Mouse (Mus musculus) heart, embryonic 13.5 days (tissue): Measurements from ENCODE around the gene Arid5b. TPM values are rescaled to one million over a fixed set of nuclear protein-coding genes. Genes with fewer than 3 reads are reported as not detected.

ENCODE experiments used
- ATAC-seq: fragments of 200-750 bp; cut with Nextera tagmentation; 2 replicates; pipeline ENCODE4 v1.8.0; 2017; ENCODE audit warnings: moderate TSS enrichment; ENCODE audit not compliant: insufficient number of reproducible peaks, low FRiP score, low TSS enrichment; ENCODE audit errors: extremely low read depth
- H3K27ac ChIP-seq: fragments of 300-500 bp; sonication (generic); replicated peaks from 2 replicates; pipeline ENCODE4 v1.5.1; 2015; ENCODE audit warnings: moderate library complexity, mild to moderate bottlenecking, inconsistent platforms
- H3K27me3 ChIP-seq: fragments of 300-500 bp; sonication (generic); replicated peaks from 2 replicates; pipeline ENCODE4 v1.6.1; 2015; ENCODE audit warnings: mild to moderate bottlenecking, inconsistent platforms
- H3K36me3 ChIP-seq: fragments of 300-500 bp; sonication (generic); 2 replicates; pipeline ENCODE4 v1.6.1; 2015; ENCODE audit warnings: mild to moderate bottlenecking, inconsistent platforms
- H3K4me1 ChIP-seq: fragments of 300-500 bp; sonication (generic); 2 replicates; pipeline ENCODE4 v1.6.1; 2015; ENCODE audit warnings: inconsistent platforms
- H3K4me2 ChIP-seq: fragments of 300-500 bp; sonication (generic); 2 replicates; pipeline ENCODE4 v1.6.1; 2015; ENCODE audit warnings: inconsistent platforms, mild to moderate bottlenecking, moderate library complexity
- H3K4me3 ChIP-seq: fragments of 300-500 bp; sonication (generic); 2 replicates; pipeline ENCODE4 v1.5.1; 2015; ENCODE audit warnings: moderate library complexity, mild to moderate bottlenecking, inconsistent platforms
- H3K9ac ChIP-seq: fragments of 300-500 bp; sonication (generic); 2 replicates; pipeline ENCODE4 v1.6.1; 2015; ENCODE audit warnings: inconsistent platforms, mild to moderate bottlenecking, moderate library complexity
- H3K9me3 ChIP-seq: fragments of 300-500 bp; sonication (generic); 2 replicates; pipeline ENCODE4 v1.6.1; 2016; ENCODE audit warnings: inconsistent platforms
- WGBS: fragments of 180-500 bp; shearing (Covaris S2); methylation state at CpG from one replicate; pipeline ENCODE4 v1.1.7; 2015; ENCODE audit warnings: mixed read lengths; 5-methylcytosine and 5-hydroxymethylcytosine counted together
- polyA plus RNA-seq: library from polyadenylated mRNA; unstranded; fragments of >200 nt; fragmentation: Nextera tagmentation; extraction: Ambion mirVana; gene quantifications from 2 replicates; pipeline ENCODE4 v1.2.1, GENCODE M21; 2015

The Arid5b gene
- polyA plus RNA-seq, 1 experiment from 2014 or later, result 17.9 TPM

- H3K4me2 ChIP-seq, result no peak overlapping the region
- H3K9me3 ChIP-seq, result no peaks in the 10 kb centered on the region
- ATAC-seq, result no peak
- 82% methylated on average over 7 of the region's 7 CpGs for WGBS
- H3K4me1 ChIP-seq, result peaks cover 55% of the 10 kb centered on the region
- H3K36me3 ChIP-seq, result peaks cover 6% of the 10 kb centered on the region; the same call in 1 of the 2 replicates
- no peak overlapping the region for H3K4me3 ChIP-seq
- no peak overlapping the region for H3K9ac ChIP-seq
- no peak overlapping the region for H3K27ac ChIP-seq
- no peaks in the 10 kb centered on the region for H3K27me3 ChIP-seq
Observed at GRCm38 (mm10) chr10:68141567-68141966, 137.0 kb downstream of the Arid5b start.

DNA sequence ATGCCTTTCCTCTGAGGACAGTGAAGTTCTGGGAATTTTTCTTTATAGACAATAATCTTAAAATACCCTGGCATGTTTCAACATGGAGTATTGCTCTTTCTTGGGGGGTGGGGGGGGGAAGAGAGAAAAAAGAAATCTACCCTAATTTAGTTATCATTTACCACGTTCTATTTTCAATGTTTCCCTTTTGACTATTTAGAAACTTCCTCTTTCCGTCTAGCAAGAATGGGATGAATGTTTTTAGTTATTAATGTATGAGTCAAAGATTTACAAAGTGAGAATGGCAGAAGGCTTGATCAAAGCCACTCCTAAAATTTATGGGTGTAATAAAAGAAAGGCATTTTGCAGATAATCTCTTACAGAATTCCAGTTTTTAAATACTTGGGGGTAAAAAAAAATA lies 137.7 kb downstream of the Arid5b start:
- ATAC-seq, result no peak
- Histone ChIP-seq H3K27me3 (no peaks in the 10 kb centered on the region), H3K4me1 (peaks cover 48% of the 10 kb centered on the region), H3K36me3 (peaks cover 6% of the 10 kb centered on the region; the same call in 1 of the 2 replicates), H3K27ac (no peak overlapping the region), H3K9ac (no peak overlapping the region), H3K9me3 (no peaks in the 10 kb centered on the region), H3K4me3 (no peak overlapping the region), H3K4me2 (no peak overlapping the region)
- WGBS, result 60% methylated on average over 2 of the region's 2 CpGs

- Histone ChIP-seq H3K9ac (no peak overlapping the region), H3K4me3 (no peak overlapping the region), H3K4me1 (peaks cover 46% of the 10 kb centered on the region), H3K4me2 (no peak overlapping the region), H3K27ac (peak overlapping the region; percentile 39; the same call in 1 of the 2 replicates), H3K36me3 (peaks cover 6% of the 10 kb centered on the region; the same call in 1 of the 2 replicates), H3K9me3 (no peaks in the 10 kb centered on the region), H3K27me3 (no peaks in the 10 kb centered on the region)
- no peak for ATAC-seq
- WGBS, result 70% methylated on average over 6 of the region's 6 CpGs
Observed at GRCm38 (mm10) chr10:68140306-68140705, 138.2 kb downstream of the Arid5b start.

DNA sequence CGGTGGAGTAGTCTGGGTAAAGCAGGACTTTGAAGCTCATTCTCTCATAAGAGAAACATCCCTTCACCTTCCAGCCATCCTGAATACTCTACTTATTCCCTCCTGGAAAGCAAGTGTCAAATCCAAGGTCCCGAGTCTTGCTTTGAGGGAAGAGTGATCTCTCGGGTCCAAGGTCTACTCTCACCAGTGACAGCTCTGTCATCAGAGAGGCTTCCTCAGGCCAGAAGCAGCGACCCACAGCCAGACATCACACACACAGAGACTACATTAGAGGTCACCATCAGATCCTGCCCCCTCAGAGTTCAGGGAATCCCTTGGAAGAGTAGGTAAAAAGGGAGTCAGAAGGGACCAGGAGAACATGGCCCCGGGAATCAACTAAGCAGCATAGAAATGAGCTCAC lies 140.4 kb downstream of the Arid5b start:
- H3K27me3 ChIP-seq, result no peaks in the 10 kb centered on the region
- no peak overlapping the region for H3K4me3 ChIP-seq
- no peak overlapping the region for H3K27ac ChIP-seq
- WGBS, result 83% methylated on average over 5 of the region's 5 CpGs
- no peaks in the 10 kb centered on the region for H3K9me3 ChIP-seq
- no peak overlapping the region for H3K4me2 ChIP-seq
- peaks cover 11% of the 10 kb centered on the region for H3K36me3 ChIP-seq
- no peak for ATAC-seq
- H3K4me1 ChIP-seq, result peaks cover 62% of the 10 kb centered on the region
- no peak overlapping the region for H3K9ac ChIP-seq

DNA sequence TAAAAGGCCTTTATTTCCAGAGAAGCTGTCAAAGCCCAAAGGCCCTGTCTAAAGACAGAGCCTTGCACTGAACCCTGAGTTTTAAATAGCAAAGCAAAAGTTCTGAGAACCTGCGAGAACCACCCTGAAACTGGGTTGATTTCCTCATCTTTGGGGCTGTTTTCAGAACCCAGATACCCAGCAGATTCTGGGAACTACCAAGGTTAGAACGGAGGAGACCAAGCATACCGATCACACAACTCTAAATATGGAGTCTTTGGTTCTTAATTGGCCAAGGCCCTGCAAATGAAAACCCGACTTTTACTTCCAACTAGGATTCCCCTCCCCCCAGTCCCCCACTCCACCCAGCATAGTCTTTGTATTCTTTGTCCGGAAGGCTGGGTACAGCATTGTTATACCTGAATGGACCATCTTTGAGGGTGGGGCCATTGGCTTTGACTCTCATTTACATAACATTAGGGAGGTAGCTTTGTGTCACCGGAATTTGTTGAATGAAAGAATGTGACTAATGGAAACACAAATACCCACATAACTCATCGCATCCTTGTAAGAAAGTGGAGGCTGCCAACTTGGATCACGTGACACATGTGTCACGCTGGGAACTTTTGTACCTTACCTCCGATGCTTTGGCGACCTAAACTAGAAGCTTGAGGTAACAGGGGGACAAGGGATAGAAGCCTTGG lies 141.2 kb downstream of the Arid5b start:
- Histone ChIP-seq H3K27ac (peak overlapping the region; percentile 95), H3K9ac (peak overlapping the region; percentile 85), H3K4me3 (peak overlapping the region; percentile 63), H3K9me3 (no peaks in the 10 kb centered on the region), H3K27me3 (no peaks in the 10 kb centered on the region), H3K36me3 (peaks cover 20% of the 10 kb centered on the region), H3K4me2 (peak overlapping the region; percentile 74), H3K4me1 (peaks cover 70% of the 10 kb centered on the region)
- ATAC-seq, result no peak
- WGBS, result 67% methylated on average over 11 of the region's 11 CpGs

DNA sequence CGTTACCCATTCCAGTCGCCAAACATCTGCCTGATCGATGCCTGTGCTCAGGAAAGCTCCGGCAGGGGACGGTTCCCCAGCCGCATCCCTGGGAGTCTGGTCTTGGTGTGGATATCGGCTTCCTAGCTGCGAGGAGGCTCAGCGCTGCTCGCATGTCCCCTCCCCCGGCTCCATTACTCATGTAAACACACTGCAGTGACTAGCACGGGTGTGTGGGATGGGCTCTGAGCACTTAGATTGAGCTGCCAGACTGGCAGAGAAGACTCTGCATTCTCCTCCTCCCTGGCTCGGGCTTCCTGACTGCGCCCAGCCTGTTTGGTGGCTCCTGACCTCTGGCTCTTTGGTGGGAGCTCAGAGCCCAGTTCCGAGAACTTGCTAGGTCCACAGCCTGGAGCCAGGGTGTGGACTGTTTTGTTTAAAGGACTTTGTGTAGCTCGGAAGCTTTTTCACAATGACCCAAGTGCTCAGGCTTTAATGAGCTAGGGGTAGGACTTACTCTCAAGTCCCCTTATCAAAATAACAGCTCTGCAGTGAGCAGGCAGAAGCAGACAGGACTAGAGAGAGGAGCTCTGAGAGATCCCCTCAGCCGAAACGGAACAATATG lies 142.0 kb downstream of the Arid5b start:
- Histone ChIP-seq H3K27me3 (no peaks in the 10 kb centered on the region), H3K9me3 (no peaks in the 10 kb centered on the region), H3K4me1 (peaks cover 75% of the 10 kb centered on the region), H3K4me2 (peak overlapping the region; percentile 74), H3K9ac (peak overlapping the region; percentile 85), H3K4me3 (peak overlapping the region; percentile 63), H3K27ac (peak overlapping the region; percentile 95), H3K36me3 (peaks cover 26% of the 10 kb centered on the region)
- peak; percentile 76 for ATAC-seq
- 2% methylated on average over 18 of the region's 18 CpGs for WGBS

GRCm38 (mm10) chr10:68136051-68136450 lies 142.5 kb downstream of the Arid5b start:
- Histone ChIP-seq H3K36me3 (peaks cover 31% of the 10 kb centered on the region), H3K4me1 (peaks cover 72% of the 10 kb centered on the region), H3K9me3 (no peaks in the 10 kb centered on the region), H3K27ac (peak overlapping the region; percentile 95), H3K9ac (peak overlapping the region; percentile 85), H3K27me3 (no peaks in the 10 kb centered on the region), H3K4me3 (peak overlapping the region; percentile 63), H3K4me2 (peak overlapping the region; percentile 74)
- no peak for ATAC-seq
- WGBS, result 2% methylated on average over 9 of the region's 9 CpGs

DNA sequence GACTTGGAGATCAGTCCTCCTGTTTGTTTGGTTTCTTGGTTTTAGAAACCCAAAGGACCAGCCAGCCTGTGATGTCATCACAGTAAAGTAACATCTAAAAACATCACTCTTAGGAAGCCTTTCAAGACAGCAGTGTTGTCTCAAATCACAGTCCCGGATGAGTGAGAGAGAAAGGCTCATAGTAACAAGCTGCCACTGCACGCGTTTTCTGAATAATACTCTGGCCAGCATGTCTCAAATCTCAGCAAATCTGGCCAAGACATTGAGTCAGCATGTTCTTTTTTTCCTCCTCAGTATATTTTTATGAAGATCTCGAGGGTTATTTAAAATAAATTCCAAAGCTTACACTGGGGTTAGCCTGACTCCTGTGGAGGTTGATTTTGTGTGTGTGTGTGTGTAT lies 143.1 kb downstream of the Arid5b start:
- peak overlapping the region; percentile 85 for H3K9ac ChIP-seq
- H3K4me2 ChIP-seq, result peak overlapping the region; percentile 74
- H3K27ac ChIP-seq, result peak overlapping the region; percentile 95
- H3K9me3 ChIP-seq, result no peaks in the 10 kb centered on the region
- H3K4me1 ChIP-seq, result peaks cover 74% of the 10 kb centered on the region
- WGBS, result 15% methylated on average over 4 of the region's 4 CpGs
- no peaks in the 10 kb centered on the region for H3K27me3 ChIP-seq
- peak overlapping the region; percentile 63 for H3K4me3 ChIP-seq
- H3K36me3 ChIP-seq, result peaks cover 38% of the 10 kb centered on the region
- ATAC-seq, result no peak

DNA sequence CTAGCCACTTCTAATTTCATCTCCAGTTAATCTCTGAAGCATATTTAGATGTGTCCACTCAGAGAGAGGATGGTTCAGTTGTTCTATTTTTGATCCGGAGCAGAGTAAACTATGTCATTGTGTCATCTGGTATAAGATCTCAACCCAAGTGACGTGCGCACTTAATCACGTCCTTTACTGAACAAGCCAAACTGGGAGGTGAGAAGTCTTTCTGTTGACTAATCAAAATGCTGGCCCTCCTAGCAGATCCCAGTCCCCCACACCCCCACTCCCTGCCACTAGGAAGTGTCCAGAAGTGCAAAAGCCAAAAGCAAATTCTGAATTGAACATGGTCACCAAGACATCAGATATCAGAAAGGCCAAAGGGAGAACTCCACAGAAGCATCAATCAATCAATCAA lies 144.0 kb downstream of the Arid5b start:
- Histone ChIP-seq H3K27me3 (no peaks in the 10 kb centered on the region), H3K4me3 (peak overlapping the region; percentile 63), H3K27ac (peak overlapping the region; percentile 95), H3K36me3 (peaks cover 42% of the 10 kb centered on the region), H3K4me2 (peak overlapping the region; percentile 74), H3K9ac (peak overlapping the region; percentile 85), H3K9me3 (no peaks in the 10 kb centered on the region), H3K4me1 (peaks cover 74% of the 10 kb centered on the region)
- WGBS, result 24% methylated on average over 4 of the region's 4 CpGs
- ATAC-seq, result no peak

- Histone ChIP-seq H3K27me3 (no peaks in the 10 kb centered on the region), H3K4me2 (peak overlapping the region; percentile 74), H3K27ac (peak overlapping the region; percentile 95), H3K36me3 (peaks cover 46% of the 10 kb centered on the region), H3K9ac (no peak overlapping the region), H3K4me3 (peak overlapping the region; percentile 63), H3K4me1 (peaks cover 76% of the 10 kb centered on the region), H3K9me3 (no peaks in the 10 kb centered on the region)
- WGBS, result 34% methylated on average over 5 of the region's 5 CpGs
- no peak for ATAC-seq
Observed at GRCm38 (mm10) chr10:68134071-68134470, 144.5 kb downstream of the Arid5b start.

GRCm38 (mm10) chr10:68132636-68133035 lies 145.9 kb downstream of the Arid5b start:
- Histone ChIP-seq H3K4me3 (no peak overlapping the region), H3K27ac (no peak overlapping the region), H3K9me3 (no peaks in the 10 kb centered on the region), H3K4me1 (peaks cover 85% of the 10 kb centered on the region), H3K4me2 (peak overlapping the region; percentile 4; the same call in 1 of the 2 replicates), H3K9ac (no peak overlapping the region), H3K36me3 (peaks cover 43% of the 10 kb centered on the region), H3K27me3 (no peaks in the 10 kb centered on the region)
- ATAC-seq, result no peak
- WGBS, result 65% methylated on average over 9 of the region's 9 CpGs
